Mouse (Mus musculus) stomach, postnatal 0 days (tissue): ENCODE measurements around the gene AI837181. TPM values are rescaled to one million over a fixed set of nuclear protein-coding genes. Genes with fewer than 3 reads are reported as not detected.
"Not testable (repeated sequence)": the region's sequence is repeated elsewhere in the genome, so short reads cannot be mapped to it uniquely, and the experiment has no call there.

ENCODE experiments used
- ATAC-seq: fragments of 200-750 bp; cut with Nextera tagmentation; 2 replicates; pipeline ENCODE4 v1.8.0; 2017; ENCODE audit not compliant: low FRiP score, low TSS enrichment
- DNase-seq: peaks from one replicate; pipeline ENCODE4 v3.0.0-alpha.2; 2016; ENCODE audit warnings: low spot score
- H3K27ac ChIP-seq: fragments of 300-500 bp; sonication (generic); replicated peaks from 2 replicates; pipeline ENCODE4 v1.5.1; 2014; ENCODE audit warnings: mild to moderate bottlenecking, control low read depth
- H3K27me3 ChIP-seq: fragments of 300-500 bp; sonication (generic); 2 replicates; pipeline ENCODE4 v1.6.1; 2014; ENCODE audit warnings: low read length; ENCODE audit not compliant: control insufficient read depth, insufficient read depth
- H3K36me3 ChIP-seq: fragments of 300-500 bp; sonication (generic); 2 replicates; pipeline ENCODE4 v1.6.1; 2014; ENCODE audit warnings: low read length, mixed read lengths; ENCODE audit not compliant: control insufficient read depth, insufficient read depth
- H3K4me1 ChIP-seq: fragments of 300-500 bp; sonication (generic); replicated peaks from 2 replicates; pipeline ENCODE4 v1.6.1; 2014; ENCODE audit warnings: antibody characterized with exemption; ENCODE audit not compliant: control insufficient read depth, insufficient read depth
- H3K4me2 ChIP-seq: fragments of 300-500 bp; sonication (generic); replicated peaks from 2 replicates; pipeline ENCODE4 v1.6.1; 2014; ENCODE audit warnings: low read depth, mild to moderate bottlenecking, control low read depth, moderate library complexity
- H3K4me3 ChIP-seq: fragments of 300-500 bp; sonication (generic); 2 replicates; pipeline ENCODE4 v1.5.1; 2014; ENCODE audit warnings: low read depth, low read length, control low read depth
- H3K9ac ChIP-seq: fragments of 300-500 bp; sonication (generic); 2 replicates; pipeline ENCODE4 v1.6.1; 2014; ENCODE audit warnings: mild to moderate bottlenecking, low read length, control low read depth, mixed read lengths
- H3K9me3 ChIP-seq: fragments of 300-500 bp; sonication (generic); 2 replicates; pipeline ENCODE4 v1.6.1; 2016; ENCODE audit warnings: low read length; ENCODE audit not compliant: control insufficient read depth
- CTCF ChIP-seq: IDR thresholded peaks from 2 replicates; pipeline ENCODE4 v1.5.1; 2016; ENCODE audit warnings: antibody characterized with exemption, low read depth, mild to moderate bottlenecking, moderate library complexity
- EP300 ChIP-seq: optimal IDR thresholded peaks from 2 replicates; pipeline ENCODE3; 2016; ENCODE audit warnings: antibody characterized with exemption
- WGBS: fragments of 180-500 bp; shearing (Covaris S2); extraction: QIAGEN DNeasy Blood & Tissue Kit; methylation state at CpG from one replicate; pipeline ENCODE4 v1.1.7; 2014; 5-methylcytosine and 5-hydroxymethylcytosine counted together
- polyA plus RNA-seq: library from polyadenylated mRNA; unstranded; fragments of >200 nt; fragmentation: Nextera tagmentation; extraction: Ambion mirVana; gene quantifications from 2 replicates; pipeline ENCODE4 v1.2.1, GENCODE M21; 2015

AI837181 gene
- polyA plus RNA-seq, 1 experiment from 2014 or later = 36.5 TPM

GRCm38 (mm10) chr19:5402293-5402692 lies 22.7 kb upstream of the AI837181 start, which contains the start of gene Tsga10ip:
Gene Tsga10ip (minus strand): TSS chr19:5402526.
- TF ChIP-seq CTCF (0 out of 2 replicates have a peak, but pooled peaks have one; percentile 1), EP300 (no peak)
- no peak within 1 kb of the TSS for H3K4me2 ChIP-seq
- DNase-seq (no peak), ATAC-seq (no peak)
- WGBS = 70% methylated on average over 8 of the region's 8 CpGs
- no peaks in the 10 kb centered on the region for H3K4me1 ChIP-seq
- no peaks in the 10 kb centered on the region for H3K27me3 ChIP-seq
- no peaks in the 10 kb centered on the region for H3K9me3 ChIP-seq
- H3K9ac ChIP-seq = no peak within 1 kb of the TSS
- H3K27ac ChIP-seq = no peak within 1 kb of the TSS
- no peak within 1 kb of the TSS for H3K4me3 ChIP-seq
- no peaks in the 10 kb centered on the region for H3K36me3 ChIP-seq

GRCm38 (mm10) chr19:5405924-5406323 lies 19.0 kb upstream of the AI837181 start:
- H3K27me3 ChIP-seq = no peaks in the 10 kb centered on the region
- peak overlapping the region; percentile 32 for H3K4me3 ChIP-seq
- H3K4me1 ChIP-seq = no peaks in the 10 kb centered on the region
- peak overlapping the region; percentile 47 for H3K4me2 ChIP-seq
- H3K36me3 ChIP-seq = peaks cover 2% of the 10 kb centered on the region; the same call in 1 of the 2 replicates
- TF ChIP-seq CTCF (no peak), EP300 (no peak)
- H3K9ac ChIP-seq = peak overlapping the region; percentile 50
- no peaks in the 10 kb centered on the region for H3K9me3 ChIP-seq
- peak overlapping the region; percentile 65 for H3K27ac ChIP-seq
- DNase-seq (no peak), ATAC-seq (no peak)
- WGBS = 15% methylated on average over 7 of the region's 7 CpGs

GRCm38 (mm10) chr19:5406531-5407126 lies 18.3 kb upstream of the AI837181 start:
- peak; percentile 32 for TF ChIP-seq CTCF
- DNase-seq (peak; percentile 68), ATAC-seq (peak; percentile 83)
- not testable (repeated sequence) for H3K9me3 ChIP-seq, H3K27me3 ChIP-seq, H3K36me3 ChIP-seq, H3K4me1 ChIP-seq
- 16% methylated on average over 20 of the region's 25 CpGs for WGBS
- Histone ChIP-seq H3K4me3 (peak overlapping the region; percentile 59), H3K4me2 (peak overlapping the region; percentile 74), H3K9ac (peak overlapping the region; percentile 88), H3K27ac (peak overlapping the region; percentile 98)

DNA sequence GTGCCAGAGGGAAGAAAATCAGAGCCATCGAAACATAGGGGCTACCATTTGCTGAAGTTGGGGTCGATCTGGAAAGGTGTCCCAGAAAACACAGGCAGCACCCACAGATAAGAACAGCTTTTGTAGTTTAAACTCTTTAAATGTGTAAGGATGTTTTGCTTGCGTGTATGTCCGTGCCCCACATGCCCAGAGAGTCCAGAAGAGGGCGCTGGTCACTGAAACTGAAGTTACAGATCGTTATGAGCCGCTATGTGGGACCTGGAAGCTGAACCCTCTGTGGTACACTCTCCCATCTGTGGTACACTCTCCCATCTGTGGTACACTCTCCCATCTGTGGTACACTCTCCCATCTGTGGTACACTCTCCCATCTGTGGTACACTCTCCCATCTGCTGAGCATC lies 17.8 kb upstream of the AI837181 start:
- DNase-seq (peak; percentile 77), ATAC-seq (peak; percentile 69)
- H3K27me3 ChIP-seq = no peaks in the 10 kb centered on the region
- H3K36me3 ChIP-seq = peaks cover 2% of the 10 kb centered on the region; the same call in 1 of the 2 replicates
- H3K27ac ChIP-seq = peak overlapping the region; percentile 98
- WGBS = 12% methylated on average over 7 of the region's 7 CpGs
- H3K4me2 ChIP-seq = peak overlapping the region; percentile 74
- TF ChIP-seq CTCF = peak; percentile 81
- no peak for TF ChIP-seq EP300
- H3K9me3 ChIP-seq = no peaks in the 10 kb centered on the region
- peak overlapping the region; percentile 88 for H3K9ac ChIP-seq
- no peaks in the 10 kb centered on the region for H3K4me1 ChIP-seq
- H3K4me3 ChIP-seq = peak overlapping the region; percentile 59

DNA sequence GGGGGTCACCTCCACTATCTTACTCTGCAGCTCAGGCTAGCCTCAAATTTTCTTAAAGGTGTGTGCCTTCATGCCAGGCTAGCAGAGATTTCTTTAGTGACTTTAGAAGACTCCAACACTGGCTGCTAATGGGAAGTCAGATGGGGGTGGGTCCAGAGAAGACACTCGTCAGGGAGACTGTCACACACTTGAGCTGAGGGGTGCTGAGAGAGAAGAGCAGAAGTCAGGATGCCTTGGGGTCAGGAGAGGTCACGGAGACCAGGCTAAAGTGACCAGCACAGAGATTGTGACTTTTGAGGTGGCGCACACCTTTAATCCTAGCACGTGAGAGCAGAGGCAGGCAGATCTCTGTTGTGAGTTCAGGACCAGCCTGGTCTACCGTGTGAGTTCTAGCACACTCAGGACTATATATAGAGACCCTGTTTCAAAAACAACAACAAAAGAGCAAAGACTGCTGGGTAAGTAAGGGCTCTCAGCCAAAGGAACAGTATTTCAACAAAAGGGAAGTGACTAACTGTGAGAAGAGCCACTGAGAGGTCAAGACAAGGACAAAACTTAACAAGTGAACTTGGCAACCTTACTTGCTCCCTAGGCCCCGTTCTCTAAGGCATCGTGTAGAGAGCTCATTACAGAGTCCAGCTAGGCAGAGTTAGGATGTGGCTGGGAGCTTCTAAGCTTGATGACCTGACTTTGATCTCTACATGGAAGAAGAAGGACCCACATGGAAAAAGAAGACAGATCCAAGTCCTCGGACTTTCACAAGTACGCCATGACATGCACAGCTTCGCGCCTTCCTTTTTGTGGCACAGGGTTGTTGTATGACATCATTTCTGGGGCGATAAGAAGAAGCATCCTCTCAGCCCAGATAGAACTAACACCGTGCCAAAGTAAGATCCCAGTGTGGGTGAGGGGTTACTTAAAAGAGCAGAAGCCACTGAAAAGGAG lies 16.6 kb upstream of the AI837181 start:
- H3K27ac ChIP-seq = no peak overlapping the region; the same call in 1 of the 2 replicates
- no peak for ATAC-seq
- H3K9ac ChIP-seq = no peak overlapping the region
- TF ChIP-seq CTCF = no peak
- no peak for TF ChIP-seq EP300
- no peaks in the 10 kb centered on the region for H3K4me1 ChIP-seq
- no peaks in the 10 kb centered on the region for H3K9me3 ChIP-seq
- no peaks in the 10 kb centered on the region for H3K27me3 ChIP-seq
- 80% methylated on average over 13 of the region's 13 CpGs for WGBS
- no peak for DNase-seq
- no peak overlapping the region for H3K4me2 ChIP-seq
- H3K36me3 ChIP-seq = peaks cover 2% of the 10 kb centered on the region; the same call in 1 of the 2 replicates
- H3K4me3 ChIP-seq = no peak overlapping the region
